Mouse (Mus musculus) liver, adult (tissue): ENCODE measurements around the gene Bche.

Experiments
- GATA4 ChIP-seq: IDR thresholded peaks from 2 replicates; pipeline ENCODE4 v1.6.1; 2014; ENCODE audit warnings: mild to moderate bottlenecking, low read length; ENCODE audit not compliant: insufficient replicate concordance

Bche gene

DNA sequence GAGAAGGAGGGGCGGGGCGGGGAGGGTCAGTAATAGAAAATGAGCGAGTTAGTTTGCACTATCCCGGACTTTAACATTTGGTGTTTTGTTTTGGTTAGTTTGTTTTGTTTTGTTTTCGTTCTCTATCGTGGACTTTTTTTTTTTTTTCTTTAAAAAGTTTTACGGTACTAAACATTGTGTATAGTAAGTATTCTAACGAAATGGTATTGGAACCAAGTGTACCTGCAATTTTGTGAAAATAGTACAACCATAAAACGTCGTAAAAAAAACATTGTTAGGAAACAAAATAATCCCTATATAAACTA is at the start of gene Bche:
TSS of gene Bche (minus strand) at position 6 of the 305 bp plus-strand sequence.
- TF ChIP-seq GATA4 = no peak

DNA sequence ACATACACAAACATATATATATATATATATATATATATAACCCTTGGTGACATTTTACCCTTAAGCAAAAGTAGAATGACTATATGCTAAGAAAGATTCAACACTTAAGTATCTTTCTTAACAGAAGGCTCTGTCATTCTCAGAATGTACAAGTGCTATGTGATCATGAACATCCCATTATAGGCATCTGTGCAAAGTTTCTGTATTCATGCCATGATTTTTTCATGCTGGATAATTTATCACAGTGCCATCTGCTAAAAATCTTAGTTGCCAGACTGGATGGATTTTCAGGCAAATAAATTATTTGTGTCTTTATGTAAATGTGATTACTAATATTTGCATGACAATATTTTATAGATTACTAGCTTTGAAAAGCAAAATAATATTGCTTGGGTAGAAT is 33.8 kb upstream of the Bche start:
- no peak for TF ChIP-seq GATA4

DNA sequence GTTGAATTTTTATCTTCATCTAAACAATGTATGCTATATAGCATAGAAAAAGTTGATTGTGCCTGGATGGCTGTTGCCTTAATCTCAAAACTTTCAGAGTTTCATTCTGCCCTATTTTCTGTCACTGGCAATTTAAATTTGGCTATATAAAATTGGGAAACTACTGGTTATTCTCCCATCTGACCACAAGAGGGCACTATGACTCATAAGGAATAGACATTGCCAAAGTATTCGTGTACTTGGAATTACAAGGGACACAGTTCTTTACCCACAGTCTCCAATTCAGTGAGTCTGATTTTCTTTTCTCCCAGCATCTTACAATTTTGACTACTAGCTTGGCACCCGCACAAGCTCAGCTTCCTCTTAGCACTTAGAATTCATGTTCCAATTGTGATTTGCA is 23.5 kb upstream of the Bche start:
- no peak for TF ChIP-seq GATA4

DNA sequence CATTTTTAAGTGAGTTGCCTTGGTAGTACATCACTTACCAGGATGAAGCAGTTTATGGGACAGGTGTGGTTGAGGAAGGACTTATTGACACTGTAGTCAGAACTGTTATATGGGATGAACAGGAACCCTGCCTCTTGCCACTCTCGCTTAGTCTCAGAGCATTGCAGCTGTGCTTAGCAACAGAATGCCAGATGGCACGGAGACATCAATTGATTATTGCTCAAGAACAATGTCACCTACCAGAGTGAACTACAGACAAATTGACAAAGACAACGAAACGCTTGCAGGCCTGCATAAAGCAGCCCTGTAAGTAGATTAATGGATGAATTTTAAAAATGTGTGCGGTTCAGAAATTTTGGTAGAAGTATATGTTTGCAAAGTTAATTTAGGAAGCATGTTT is 21.3 kb upstream of the Bche start:
- no peak for TF ChIP-seq GATA4

DNA sequence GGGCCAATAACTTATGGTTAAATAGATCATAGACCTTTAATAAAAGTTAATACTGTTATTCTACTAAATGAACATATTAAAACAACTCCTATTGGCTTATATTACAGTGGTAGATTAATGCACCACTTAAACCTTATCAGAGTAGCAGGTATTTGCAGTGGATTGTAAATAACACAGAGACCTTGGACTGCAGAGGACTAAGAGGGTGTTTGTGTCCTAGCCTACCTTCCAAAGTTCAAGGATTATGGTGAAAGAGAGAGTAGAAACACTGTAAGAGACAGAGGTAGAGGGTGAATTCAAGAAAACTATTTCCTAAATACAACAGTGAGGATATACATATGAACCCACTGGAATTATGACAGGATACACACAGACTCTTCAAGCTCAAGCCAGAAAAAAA is 17.5 kb upstream of the Bche start:
- TF ChIP-seq GATA4 = peak; percentile 40; the same call in 1 of the 2 replicates

DNA sequence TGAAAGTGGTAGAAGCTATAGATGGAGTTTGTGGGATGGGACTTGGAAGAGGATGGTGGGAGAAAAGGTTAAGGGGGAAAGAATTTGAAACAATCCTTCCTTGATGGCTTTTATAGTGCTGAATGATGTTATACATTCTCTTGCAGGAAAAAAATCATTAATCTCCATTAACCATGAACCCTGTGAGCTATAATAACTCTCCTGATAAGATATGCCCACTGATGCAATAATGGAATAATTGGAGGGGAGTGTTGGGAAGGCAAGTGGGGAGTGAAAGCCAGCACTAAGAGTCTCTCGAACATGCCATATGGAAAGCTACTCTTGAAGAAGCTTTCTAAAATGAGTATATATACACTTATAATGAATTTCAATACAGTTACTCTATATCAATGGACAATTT is 16.7 kb upstream of the Bche start:
- TF ChIP-seq GATA4 = no peak

DNA sequence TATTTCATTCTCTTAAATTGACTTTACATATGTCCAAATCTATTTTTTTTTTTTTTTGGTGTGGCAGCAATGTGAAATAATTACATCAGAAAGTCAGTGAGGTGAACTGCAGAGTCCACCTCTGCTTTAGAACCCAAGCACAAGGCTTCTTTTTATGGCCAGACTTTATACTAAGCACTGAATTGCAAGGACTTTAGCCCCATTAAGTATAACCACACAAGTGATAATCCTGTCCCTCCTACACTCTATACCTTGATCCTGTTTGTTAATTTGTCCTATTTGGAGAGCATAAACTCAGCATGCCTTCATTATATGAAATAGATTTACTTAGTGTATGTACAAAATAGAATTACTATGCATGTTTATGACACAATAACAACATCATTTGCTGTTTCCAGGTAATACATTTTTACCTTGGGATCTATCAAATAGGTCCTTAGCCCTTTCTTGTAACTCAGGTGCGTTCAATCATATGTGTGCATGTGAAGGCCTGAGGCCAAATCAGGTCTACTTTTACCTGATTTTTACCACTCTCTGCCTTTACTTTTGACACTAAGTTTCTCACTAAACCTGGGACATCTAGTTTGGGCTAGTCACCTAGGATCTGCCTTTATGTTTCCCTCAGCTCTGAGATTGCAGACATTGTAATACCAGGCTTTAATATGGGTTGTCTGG is 9.5 kb upstream of the Bche start:
- TF ChIP-seq GATA4 = no peak

DNA sequence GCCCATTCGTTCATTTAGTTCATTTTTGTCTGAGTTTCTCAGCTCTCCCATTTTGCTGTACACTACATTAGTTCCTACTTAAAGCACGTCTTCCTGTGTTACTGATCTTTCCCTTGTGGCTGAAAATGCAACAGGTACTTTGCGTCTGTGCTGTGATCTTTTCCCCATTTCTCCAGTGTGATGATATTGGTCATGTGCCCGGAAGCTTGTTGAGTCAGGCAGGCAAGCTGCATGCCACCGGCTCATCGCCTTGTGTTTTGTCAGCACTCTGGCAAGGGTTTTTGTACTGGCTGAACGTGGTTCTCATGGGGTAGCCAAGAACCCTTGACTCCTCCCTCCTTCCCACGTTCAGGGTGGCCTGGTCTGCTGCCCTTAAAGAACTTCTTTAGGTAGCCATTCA is 1.7 kb upstream of the Bche start:
- TF ChIP-seq GATA4 = no peak

DNA sequence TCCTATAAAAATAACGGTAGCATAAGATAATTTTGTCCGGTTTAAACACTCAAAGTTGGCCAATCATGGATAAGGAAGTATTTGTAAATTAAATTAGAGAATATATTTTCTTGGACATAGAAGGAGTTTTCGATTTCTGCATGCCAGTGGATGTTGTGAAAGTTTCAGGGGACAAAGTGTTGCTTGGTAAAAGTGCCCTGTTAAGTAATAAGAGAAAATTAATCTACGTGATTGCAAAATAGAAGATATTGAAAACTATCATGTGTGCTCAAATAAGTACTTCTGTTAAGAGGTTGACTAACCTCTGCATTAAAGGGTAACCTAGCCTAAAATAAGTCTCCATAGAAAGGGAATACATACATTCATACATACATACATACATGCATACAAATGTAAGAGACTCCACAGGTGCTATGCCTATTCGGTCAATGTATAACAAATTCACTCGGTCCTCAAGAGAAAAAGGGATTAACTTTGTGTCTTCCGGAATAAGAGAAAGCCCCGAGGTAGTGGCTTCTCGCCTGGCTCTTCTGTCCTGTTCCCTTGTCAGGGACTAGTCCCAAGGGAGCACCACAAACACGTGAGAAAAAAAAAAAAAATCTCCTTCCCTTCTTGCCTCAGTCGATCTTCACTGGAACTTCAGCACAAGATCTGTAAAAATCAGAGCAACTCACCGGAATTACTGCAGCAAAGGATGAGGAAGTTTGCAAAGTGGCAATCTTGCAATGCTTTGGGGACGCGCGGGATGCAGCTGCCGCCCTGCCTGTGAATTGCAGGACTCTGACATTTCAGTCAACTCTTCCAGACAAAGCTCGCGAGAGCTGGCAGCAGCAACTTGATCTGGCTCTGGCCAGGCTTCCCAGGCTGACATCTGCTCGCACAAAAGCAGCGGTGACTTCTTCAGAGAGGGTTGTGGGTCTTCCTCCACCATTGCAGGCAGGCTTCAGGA is 480 bp downstream of the Bche start:
- peak; percentile 37; the same call in 1 of the 2 replicates for TF ChIP-seq GATA4

DNA sequence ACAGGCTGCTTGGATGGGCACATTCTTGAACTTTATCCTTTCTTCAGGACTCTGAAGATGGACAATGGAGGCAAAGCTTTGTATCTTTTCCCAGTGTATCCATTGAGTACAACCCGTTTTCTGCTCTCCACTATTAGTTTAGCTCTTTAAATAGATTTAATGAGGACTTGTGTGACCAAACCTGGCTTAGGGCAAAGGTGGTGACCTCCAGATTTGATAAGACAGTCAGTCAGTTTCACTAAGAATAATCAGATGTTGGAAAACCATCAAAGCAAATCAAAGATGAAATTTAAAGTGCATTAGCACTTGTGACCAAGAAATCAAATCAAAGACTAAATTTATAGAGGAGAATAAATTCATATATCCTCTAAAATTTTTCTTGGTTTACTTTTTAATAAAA is 1.7 kb downstream of the Bche start:
- TF ChIP-seq GATA4 = peak; percentile 66; the same call in 1 of the 2 replicates

DNA sequence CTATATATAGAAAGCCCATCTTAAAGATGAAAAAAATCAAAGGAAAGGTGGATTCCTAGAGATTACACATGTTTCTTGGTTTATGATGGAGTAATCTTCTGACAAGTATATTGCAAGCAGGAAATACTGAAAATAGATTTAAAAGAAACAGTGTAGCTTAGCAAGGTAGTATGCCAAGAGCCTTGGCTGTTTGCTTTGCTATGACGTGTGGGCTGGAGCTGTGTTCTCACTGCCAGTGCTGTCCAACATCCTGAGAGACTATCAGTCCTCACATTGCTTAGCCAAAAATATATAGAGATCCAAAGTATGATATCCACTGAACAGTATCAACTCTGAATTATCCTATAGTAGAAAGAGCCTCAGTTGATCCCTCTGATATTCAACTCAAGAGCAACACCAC is 9.3 kb downstream of the Bche start:
- TF ChIP-seq GATA4 = no peak

DNA sequence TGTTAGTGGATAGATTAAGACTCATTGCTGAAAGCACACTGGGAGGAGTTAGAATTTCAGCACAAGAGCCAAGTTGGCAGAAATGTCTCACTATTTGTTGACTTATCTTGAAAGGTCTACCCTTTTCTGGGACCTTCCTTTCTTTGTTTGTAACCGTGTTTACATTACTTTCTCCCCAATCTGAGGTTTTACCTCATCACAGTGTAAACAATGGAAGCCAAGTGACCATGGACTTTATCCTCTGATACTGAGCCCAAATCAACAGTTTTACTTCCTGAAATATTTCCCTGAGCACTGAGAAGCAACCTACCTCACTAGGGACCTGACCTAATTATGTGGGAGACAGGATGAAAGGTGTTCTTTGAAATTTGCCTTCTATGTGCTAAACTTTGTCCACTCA is 34.9 kb downstream of the Bche start:
- TF ChIP-seq GATA4 = no peak; the same call in 1 of the 2 replicates

DNA sequence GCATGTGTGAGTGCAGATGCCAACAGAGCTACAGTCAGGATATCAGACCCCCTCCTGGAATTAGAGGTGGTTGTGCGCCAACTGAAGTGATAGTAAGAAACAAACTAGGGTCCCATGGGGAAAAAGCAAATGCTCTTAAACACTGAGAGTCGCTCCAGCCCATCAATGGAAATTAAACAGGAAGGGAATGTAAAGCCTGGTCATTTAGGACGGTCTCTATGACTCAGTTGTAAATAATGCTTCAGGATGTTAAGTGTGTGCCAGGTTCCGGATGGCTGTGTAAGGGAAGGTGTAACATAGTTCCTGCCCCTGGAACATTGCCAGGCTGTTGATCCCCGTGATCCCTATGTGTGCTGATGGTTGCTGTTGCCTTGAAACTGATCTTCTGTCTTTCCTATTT is 40.0 kb downstream of the Bche start:
- TF ChIP-seq GATA4 = no peak

DNA sequence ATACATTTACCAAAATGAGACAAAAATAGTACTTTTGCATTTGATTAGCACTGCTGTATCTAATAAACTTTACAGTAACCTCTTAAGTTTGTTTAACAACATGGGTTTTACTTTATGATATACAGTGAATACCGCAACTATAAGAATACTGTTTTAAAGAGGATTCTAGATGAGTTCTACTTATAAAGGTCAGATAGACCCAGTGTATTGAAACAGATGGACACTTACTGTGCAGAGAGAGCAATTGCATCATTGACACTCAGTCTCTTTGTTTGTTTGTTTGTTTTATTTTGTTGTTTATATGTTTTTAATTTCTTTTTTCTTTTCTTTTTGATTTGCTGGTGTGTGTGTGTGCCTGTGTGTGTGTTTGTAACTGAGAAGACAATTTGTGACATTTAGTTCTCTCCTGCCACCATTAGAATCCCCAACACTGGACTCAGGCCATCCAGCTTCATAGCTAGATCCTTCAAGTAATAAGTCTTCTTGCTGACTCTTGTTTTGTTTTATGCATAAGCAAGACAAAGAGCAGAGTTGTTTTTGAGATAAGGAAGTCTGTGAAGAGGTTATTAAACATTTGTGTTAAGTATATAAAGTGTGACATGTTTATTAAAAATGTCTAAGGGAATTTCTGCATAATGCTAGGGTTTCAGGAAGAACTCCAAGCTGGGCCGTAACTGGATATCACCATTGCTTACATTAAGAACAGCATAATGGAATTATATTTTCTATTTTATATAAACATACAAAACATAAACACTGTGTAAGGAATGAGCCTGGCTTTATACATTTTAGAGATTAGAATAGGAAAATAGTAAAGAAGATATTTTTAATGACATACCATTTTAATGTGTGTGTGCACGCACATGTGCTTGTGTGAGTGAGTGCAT is 40.7 kb downstream of the Bche start:
- no peak for TF ChIP-seq GATA4

DNA sequence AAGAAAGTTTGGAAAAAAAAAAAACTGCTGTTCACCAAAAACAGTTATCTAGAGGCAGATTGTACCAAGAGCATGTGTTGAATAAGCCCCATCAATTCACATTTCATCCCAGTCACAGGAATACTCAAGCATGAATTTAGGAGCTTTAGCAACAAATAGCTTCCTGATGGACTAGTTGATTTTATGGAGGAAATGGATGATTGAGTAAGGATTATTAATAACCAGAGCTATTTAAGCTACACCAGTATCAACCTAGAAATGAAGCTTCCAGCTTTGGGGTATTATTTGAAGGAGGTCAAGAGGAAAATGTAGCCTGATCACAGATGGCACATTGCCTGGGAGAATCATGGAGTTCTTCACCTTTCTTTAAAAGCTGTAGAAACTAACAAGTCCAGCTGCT is 57.9 kb downstream of the Bche start:
- TF ChIP-seq GATA4 = no peak
